Mouse (Mus musculus) yolk sac, embryonic 10.5 days (tissue): ENCODE measurements around the gene Coil.
"Not testable (repeated sequence)": the region's sequence is repeated elsewhere in the genome, so short reads cannot be mapped to it uniquely, and the experiment has no call there.

Experiments
- DNase-seq: peaks from one replicate; pipeline ENCODE4 v3.0.0-alpha.2; 2017; ENCODE audit warnings: low spot score

The Coil gene

DNA sequence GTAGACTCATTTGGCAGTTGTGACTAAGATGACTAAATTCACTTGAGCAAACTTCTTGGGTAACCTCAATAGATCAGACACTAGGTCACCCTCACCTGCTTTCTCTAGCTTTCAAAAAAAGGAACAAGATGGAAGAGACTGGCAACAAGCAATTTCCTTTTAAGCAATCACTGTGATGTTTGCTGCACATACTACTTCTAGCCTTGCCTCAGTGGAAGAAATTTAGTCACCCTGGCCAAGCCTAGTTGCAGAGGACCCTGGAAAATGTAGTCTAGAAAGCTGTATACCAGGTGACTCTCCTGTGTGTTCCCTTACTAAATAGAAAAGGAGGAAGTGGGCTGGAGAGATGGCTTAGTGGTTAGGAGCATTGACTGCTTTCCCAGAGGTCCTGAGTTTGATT is 36.4 kb downstream of the Coil start:
- no peak for DNase-seq

DNA sequence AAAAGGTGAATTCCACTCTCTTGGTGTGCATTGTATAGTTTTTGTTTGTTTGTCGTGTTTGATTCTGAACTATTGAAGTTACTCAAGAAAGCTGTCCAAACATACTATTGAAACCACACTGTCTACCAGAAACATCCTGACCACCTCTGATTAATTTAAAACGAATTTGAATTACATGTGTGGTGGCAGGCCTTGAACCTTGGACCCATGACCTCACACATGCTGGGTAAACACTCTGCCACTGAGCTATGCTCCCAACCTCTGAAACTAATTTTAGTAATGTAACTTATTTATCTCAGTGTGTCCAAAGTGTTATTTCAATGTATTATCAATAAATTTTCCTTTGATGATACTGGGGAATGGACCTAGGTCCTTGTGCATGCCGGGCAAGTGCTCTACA is 37.5 kb downstream of the Coil start:
- DNase-seq, result no peak

DNA sequence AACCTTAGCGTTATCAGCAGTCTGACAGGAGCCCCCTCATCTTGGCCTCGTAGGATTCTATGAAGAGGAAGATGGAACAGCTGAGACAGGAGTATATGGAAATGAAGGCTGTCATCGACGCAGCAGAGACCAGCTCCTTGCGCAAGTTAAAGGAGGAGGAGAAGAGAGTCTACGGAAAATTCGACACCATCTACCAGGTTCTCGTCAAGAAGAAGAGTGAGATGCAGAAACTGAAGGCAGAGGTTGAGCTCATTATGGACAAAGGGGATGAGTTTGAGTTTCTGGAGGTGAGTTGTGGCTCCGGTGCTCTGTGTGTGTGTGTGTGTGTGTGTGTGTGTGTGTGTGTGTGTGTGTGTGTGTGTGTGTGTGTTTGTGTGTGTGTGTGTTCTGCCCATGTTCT is 39.0 kb downstream of the Coil start:
- DNase-seq, result no peak

DNA sequence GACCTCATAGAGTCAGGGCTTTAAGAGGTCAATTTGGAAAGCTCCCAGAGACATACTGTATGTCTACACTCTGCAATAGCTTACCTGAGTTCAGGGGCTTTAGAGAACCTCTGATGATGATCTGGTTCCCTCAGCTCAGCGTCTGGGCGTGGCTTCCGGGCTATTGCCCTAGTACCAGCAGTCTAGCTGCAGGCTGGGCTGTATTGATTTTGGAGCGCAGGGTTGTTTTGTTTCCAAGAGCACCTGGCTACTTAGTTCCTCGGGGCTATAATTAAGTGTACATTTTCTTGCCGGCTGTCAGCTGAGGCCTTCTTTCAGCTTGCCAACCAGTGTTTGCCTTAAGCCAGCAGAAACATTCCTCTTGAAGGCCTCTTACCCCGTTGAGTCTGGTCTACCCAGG is 39.4 kb downstream of the Coil start:
- DNase-seq, result no peak

DNA sequence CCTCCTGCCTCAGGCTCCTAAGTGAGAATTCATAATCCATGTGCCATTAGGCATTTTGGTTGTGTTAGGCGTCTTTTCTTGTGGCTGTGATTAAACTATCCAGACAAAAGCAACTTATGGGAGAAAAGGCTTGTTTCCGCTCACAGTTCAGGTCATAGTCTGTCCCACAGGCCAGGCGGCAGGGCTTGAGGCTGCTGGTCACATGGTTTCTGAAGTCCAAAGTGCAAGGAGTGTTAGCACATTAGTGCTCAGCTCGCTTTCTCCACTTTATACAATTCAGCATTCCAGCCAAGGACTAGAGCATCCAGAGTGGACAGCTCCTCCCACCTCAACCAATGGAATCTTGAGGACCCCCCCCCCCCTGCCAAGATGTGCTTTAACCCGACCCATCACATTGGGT is 42.2 kb downstream of the Coil start:
- DNase-seq, result peak; percentile 81

DNA sequence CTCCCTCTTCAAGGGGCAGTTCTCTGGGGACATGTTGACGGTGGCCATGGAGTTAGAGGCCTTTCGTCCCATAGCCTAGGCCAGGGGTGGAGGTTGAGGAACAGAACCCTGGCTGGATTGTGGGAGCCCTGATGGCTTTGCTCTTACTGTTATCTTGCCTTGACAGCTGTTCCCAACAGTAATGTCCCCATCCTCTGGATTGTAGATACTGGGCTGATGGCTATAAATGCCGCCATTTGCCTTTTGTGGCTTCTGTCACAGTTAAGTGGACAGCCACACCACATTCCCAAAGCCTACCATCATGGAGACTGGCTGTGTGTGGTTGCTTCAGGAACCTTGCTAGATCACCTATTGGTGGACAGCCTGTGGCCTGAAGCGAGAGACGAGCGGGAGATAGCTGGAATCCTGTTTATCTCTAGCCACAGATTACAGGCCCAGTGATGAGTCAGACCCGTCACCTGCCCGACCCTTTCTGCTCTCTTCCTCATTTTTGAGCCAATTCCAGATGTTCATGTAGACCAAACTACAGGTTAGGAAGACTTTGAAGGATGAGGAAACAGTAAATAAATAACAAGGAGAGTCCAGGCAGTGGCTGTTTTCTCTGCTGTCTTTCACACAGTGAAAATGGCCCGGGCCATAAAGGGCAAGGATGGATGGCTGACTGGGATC is 47.6 kb downstream of the Coil start:
- peak; percentile 74 for DNase-seq

DNA sequence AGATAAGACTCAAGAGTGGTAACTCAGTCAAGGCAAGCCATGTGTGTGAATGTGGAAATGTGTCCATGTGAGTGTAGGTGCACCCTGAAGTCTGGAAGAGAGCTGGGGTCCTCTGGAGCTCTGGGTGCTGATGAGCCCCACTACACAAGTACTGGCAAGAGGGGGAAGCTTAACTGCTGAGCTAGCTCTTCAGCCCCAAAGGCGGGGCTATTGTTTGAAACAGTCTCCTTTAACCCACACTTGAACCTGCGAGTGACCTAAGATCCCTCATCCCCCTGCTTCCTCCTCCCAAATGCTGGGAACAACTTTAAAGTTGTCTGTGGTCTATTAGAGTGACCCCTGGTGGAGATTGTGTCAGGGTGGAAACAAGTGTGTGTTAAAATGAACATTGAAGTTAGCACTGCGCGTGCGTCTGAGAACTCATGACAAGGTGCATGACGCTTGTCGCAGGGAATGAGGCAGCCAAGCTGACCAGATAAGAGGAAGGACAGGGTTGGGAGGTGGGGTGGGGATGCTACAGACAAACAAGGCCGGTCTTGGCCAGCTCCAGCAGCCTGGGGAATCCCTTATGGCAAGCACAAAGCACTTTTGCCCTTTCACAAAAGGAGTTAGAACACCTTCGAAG is 50.7 kb downstream of the Coil start:
- peak; percentile 84 for DNase-seq

DNA sequence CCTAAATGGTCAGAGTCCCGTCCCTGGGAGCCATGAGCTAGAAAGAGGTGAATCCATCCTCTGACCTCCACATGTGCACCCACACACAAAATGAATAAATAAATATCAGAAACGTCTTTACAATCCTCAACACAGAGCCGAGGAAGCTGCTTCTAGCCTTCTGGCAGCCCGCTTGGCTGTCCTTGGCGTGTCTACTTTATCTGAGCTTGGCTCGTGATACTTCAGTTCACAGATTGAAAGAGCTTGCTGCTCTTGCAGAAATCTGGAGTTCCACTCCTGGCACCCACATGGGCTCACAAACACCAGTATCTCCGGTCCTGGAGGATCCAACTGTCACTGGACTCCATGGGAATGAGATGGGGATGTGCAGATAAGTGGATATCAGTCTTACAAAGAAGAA is 51.6 kb downstream of the Coil start:
- no peak for DNase-seq

DNA sequence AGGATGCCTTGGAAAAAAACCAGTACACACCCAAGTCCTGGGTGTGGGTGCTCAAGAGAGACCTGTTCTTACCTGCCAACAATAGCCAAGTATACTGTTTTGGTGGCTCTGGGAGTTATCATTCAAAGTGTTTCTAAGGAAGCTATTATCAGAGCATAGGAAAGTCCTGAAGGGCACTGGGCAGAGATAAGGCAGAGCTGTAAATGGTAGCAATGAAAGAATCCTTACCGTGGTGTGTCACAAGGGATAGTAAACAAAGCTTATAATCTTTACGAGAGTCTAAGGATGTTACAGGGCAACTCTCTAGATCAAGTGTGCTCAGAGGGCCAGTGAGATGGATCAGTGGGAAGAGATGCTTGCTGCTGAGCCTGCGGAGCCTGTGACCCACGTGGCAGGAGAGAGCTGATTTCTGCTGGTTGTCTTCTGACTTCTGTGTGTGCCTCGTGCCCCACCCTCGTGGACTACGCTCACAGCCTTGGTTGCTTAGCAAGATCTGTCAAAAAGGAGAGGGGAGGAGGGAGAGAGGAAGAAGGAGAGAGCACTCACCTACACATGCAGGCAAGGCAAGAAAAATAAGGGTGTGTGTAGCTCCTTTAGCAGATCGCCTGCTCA is 52.2 kb downstream of the Coil start:
- DNase-seq, result peak; percentile 55

DNA sequence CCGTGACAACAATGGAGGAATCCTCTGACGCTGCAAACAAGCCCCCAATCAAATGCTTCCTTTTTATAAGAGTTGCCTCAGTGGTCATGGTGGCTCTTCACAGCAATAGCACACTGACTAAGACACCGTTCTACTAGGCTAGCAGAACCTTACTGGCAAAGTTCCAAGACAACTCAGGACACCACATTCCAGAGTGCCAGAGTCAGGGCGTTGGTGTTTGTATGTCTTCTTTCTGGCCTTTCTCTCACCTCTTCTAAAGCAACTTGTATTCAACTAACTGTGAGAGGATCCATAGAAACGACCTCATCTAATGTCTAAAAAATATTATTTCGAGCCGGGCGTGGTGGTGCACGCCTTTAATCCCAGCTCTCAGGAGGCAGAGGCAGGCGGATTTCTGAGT is 53.4 kb downstream of the Coil start:
- peak; percentile 66 for DNase-seq

DNA sequence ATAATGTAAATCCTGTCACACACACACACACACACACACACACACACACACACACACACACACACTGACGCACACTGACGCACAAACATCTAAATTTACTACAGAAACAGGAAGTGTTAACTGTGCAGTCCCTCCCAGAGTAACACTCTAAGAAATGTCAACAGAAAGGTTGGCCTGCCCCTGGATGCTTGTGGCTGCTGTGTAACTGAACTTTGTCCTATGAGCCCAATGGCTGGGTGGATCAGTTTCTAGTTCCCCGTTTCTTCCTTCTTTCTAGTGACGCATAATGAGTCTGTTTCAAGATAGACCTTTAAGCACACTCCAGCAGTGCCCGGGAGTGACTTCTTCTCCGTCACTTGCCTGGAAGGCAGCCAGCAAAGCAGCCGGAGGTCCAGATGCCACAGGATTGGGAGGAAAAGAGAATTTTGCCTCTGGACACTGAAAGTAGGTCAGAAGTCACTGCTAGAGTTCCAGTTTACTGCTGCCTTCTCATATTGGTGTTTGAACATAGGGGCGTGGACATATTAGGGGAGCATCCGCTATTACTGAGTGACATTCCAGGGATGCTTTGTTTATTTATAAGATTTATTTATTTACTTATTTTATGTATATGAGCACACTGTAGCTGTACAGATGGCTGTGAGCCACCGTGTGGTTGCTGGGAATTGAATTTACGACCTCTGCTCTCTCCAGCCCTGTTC is 54.3 kb downstream of the Coil start:
- DNase-seq, result peak; percentile 86

DNA sequence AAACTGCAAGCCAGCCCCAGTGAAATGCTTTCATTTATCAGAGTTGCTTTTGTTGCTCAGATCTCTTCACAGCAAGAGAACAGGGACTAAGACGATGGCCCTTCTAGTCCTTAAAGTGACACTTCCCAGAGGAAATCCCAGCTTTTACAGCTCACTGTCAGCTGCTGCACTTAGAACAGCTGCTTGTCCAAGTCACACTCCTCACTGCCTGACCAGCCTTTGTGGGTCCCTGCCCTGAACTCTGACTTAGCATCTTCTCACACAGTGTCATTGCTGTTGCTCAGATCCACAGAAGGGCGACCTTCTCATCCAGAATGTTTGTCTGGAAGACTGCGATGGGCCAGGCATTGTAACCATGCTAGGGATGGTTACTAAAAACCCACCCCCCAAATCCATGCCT is 55.6 kb downstream of the Coil start:
- DNase-seq, result no peak

DNA sequence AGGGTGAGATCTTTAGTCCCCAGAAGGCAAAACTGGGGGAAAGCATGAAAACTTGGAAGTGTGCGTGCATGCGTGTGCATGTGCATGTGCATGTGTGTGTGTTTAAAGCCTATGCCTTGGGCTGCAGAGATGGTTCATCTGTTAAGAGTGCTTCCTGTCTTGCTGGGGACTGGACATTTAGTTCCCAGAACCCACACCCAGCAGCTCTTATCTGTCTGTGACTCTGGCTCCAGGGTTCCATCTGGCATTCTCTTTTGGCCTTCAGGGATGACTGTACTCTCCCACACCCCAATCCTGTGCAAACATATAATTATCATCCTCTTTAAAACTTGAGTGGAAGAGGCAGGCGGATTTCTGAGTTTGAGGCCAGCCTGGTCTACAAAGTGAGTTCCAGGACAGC is 56.1 kb downstream of the Coil start:
- no peak for DNase-seq

DNA sequence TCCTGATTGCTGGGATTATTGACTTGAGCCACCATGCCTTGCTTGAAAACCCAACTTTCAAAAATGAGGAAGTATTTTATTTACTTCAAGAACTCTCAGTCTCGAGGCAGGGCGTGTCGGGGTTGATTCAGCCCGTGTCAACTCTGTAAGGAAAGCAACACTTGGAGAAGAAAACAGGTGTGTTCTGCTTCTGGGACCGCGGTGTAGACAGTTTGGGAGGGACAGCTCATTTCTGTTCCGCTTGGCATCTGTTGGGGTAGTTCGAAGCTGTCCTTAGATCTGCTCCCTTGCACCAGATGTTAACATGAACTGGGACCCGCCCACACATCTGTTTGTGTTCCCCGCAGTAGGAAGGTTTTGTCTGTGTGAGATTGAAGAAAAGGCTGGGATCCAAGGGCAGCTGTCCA is 57.9 kb downstream of the Coil start:
- DNase-seq, result no peak

DNA sequence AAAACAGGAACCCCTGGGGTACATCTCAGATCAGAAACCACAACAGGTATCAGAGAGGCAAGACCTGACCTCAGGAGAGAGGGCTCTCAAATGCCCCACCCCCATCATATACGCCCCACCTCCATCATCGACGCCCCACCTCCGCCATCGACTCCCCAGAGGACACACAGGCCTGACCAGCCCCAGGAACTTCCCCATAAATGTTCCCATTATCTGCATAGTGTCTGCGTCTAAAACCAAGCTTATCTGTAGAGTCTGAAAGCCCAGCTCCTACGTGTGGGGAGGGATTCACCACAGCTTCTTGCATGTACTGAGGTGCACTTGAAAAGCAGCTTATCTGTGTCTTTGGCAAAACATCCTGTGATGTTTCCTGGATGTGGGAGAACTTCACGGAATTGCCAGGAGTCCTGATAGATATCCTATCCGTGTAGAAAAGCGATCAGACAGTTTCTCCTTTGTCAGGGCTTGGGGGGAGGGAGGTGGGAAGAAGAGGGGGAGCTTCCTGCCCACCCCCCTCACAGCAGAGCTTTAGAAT is 58.9 kb downstream of the Coil start:
- DNase-seq, result no peak

DNA sequence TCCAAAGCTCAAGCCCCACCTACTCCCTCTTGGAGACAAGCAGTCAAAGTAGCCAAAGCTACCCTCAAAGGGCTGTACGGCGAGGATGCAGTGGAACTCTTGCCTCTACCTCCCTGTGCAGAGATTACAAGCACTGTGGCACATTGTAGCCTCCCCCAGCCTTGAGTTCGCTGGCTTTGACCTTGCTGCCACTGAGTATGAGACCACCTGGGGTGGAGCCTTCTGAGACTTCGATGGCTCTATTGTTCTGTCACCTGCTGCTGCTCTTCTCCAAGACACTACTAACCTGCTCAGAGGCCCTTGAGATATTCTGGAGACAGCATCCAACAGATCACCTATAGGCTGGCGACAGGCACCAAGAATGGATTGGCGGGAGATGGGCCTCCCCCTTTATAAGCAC is 60.5 kb downstream of the Coil start:
- DNase-seq, result no peak

DNA sequence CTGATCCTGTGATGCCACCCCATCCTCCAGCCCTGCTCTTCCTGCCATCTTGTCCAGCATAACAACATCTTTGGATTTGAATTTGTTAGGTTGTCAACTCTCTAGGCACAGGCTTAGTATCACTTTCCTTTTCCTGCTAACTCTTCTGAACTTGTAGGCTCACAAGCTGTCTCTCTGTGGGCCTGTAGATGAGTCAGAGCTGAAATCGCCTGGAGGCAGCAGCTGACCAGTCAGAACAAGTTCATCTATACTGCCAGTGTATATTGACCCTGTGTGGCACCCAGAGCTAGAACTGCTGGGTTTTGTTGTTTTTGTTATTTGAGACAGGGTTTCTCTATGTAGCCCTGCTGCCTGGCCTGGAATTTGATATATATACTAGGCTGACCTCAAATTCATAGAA is 61.1 kb downstream of the Coil start:
- DNase-seq, result no peak

DNA sequence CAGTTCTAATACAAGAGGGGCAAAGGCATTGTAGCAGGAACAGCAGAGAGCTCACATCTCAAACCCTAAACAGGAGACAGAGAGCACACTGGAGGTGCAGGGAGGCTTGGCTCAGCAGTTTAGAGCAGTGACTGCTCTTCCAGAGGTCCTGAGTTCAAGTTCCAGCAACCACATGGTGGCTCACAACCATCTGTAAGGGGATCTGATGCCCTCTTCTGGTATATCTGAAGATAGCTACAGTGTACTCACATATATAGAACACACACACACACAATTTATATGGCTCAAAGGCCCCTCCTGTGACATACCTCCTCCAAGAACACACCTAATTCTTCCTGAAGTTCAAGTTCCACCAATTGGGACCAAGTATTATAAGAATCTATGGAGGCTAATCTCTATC is 64.5 kb downstream of the Coil start:
- no peak for DNase-seq

DNA sequence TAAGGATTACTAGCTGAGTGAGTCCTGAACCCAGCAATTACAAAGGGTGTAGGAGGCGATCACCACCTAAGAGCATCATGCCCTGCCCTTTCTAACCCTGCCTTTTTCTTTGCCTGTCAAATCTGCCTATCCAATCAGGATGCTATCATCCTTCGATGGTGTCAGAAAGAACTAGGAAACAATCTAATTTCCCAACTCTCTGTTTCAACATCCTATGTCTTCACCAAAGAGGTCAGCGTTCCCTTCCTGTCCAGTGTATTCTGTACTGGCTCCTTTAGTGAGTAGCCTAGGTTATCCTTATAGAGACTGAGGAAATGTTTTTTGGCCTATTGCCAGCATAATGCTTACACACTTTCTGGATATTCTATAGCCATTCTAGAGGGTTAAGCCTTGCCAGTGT is 65.5 kb downstream of the Coil start:
- no peak for DNase-seq

DNA sequence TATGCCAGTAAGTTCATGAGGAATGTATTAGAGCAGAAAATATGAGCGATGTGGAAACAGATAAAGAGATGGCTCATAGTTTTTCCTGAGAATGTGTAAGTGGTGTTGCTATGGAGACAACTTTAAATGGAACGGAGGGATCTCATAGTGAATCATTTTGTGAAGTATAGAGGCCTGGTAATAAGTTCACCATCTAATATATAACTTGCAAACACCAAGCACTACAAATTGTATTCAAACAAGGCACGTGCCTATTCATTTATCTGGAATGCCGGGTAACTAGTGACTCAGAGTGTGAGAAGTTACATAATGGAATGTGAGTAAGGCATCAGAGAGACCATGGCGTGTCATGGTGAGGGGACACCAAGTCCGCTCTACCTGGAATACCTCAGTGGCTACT is 68.4 kb downstream of the Coil start:
- no peak for DNase-seq

DNA sequence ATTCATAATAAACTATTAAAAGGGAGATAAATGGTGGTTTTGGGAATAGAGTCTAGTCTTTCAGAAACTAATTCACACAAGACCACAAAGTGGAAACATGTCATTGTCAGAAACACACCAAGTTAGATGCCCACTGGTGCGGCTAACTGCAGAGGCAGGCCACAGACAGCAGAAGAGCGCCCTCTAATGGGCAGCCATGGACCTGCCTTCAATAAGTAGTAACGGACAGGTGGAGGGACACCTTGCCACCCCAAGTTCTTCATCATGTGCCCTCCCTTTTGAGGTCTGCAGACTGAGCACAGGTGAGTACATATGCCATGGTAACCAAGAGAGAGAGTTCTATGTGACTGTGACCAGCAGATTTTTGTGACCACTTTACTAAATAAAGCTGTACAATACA is 69.3 kb downstream of the Coil start:
- no peak for DNase-seq

DNA sequence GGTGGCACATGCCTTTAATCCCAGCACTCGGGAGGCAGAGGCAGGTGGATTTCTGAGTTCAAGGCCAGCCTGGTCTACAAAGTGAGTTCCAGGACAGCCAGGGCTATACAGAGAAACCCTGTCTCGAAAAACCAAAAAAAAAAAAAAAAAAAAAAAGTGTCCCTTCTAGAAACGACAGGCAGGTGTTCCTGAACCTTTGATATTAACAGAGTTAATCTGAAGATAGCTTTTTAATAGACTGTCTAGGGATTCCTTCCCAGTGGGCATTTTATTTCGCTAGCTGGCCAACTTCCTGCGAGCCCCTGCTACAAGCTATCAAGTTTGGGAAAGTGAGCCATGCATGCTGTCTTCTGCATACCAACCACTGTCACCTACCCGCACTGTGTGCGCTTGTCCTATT is 71.0 kb downstream of the Coil start:
- DNase-seq, result not testable (repeated sequence)
